Mouse (Mus musculus) embryo, embryonic 9.5 days (tissue): ENCODE data around the gene Gm49661.

ENCODE experiments used
- DNase-seq: peaks from one replicate; pipeline ENCODE4 v3.0.0-alpha.2; 2017; ENCODE audit errors: extremely low spot score

The Gm49661 gene

DNA sequence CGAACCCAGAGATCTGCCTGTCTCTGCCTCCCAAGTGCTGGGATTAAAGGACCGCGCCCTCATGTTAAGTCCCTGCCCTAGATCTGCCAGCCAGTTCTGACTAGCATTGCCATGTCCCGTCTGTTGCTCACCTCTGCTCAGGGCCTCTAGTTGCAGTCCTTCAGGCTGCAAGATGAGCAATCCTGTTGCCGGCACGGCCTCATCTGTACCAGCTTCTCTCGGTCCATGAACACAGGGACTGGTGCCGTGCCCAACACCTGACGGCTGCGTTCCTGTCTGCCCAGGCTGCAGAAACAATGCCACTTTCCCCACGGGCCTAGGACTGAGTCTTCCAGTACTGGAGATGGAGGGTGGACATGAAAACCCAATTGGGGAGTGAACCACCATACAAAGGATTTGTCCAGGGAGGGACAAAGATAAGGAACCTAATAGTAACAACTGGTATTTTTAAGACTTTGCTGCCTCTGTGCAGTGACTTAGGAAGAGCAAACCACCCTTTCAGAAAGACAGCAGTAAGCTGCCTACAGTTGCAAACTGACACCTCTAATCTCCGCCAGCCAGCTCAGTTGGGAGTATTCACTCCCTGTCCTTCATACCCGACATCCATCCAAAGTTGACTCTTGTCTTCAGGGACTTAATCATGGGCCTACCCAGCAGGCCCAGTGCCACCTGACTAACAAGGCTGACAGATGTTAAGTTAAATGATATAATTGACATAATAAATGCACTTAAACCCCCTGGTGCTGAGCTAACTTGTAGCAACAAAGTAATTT lies 1.5 kb downstream of the Gm49661 start:
- DNase-seq = no peak

DNA sequence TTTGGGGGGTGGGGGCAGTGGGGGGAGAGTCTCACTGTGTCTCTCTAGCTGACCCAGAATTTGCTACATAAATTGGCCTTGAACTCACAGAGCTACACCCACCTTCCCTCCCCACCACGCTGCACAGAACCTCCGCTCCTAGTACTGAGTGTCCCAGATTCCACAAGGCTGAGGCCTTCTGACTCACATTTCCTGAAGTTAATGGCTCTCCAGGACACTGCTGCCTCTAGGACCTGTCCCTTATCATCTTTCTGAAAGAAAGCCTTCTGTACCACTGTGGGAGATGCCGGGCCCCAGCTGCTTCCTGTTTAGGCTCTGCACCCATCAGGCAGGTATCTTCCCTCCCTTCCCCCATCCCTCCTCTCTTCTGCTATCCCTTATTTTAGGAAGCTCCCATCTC lies 2.6 kb downstream of the Gm49661 start:
- no peak for DNase-seq

DNA sequence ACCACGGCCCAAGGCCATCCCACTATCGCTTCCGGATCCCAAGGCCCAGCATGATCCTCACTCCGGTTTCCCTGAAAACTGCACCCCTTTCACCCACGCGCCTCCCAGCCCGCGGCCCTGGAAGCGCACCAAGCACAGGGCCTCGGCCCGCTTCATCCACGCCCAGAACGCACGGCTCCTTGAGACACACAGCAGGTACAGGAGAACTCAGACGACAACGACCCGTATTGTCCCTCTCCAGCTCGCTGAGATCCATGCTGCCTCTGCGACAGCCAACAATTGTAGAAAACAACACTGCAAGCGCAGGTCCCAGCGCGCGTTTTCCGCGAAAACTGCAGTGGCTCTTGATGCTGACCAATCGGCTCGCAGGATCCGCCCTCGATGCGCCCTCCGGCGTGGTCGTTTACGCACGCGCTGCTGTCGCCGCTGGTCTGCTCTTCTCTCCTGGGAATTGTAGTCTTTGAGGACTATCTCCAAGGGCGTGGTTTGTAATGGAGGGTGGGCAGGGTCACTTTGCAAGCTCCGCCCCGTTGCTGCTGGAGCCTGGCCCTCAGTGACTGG lies 3.4 kb downstream of the Gm49661 start:
- peak; percentile 94 for DNase-seq

DNA sequence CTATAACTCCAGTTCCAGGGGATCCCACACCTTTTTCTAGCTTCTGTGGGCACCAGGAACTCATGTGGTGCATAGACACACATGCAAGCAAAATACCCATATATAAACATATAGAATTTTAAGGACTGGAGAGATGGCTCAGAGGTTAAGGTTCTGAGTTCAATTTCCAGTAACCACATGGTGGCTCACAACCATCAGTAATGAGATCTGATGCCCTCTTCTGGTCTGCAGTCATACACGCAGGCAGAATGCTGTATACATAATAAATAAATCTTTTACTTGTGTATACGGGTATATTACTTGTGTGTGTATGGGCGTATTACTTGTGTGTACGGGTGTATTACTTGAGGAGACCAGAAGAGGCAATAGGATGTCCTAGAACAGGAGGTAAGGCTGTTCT lies 5.3 kb downstream of the Gm49661 start:
- DNase-seq = no peak

DNA sequence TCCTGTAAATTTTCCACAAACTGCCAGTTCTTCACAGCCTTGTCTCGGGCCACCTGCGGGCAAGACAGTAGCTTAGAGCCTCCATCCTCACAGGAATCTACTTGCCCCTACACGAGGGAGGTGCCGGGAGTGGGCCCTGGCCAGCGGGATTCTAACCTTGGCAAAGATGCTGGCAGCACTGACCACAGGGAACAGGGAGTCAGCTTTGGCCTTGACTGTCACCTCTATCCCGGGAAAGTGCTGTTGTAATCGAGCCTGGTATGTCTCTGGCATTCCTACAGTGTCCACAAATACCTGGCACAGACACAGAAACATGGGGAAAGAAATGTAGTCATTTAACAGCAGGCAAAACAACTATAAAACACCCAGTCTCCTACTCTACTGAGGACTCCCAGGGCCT lies 9.4 kb downstream of the Gm49661 start:
- DNase-seq = no peak

DNA sequence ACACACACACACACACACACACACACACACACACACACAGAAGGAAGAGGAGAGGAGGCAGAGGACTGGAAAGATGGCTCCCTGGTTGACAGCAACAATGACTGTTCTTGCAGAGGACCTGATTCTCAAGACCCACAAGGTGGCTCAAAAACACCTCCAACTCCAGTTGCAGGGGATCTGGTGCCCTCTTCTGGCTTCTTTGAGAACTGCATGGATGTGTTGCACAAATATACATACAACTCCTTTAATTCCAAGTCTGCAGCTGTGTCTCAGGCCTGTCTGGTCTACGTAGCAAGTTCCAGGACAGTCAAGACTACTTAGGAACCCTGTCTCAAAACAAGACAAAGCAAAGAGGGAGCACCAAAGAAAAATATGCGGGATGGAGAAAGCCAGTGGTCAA lies 12.5 kb downstream of the Gm49661 start:
- peak; percentile 71 for DNase-seq

DNA sequence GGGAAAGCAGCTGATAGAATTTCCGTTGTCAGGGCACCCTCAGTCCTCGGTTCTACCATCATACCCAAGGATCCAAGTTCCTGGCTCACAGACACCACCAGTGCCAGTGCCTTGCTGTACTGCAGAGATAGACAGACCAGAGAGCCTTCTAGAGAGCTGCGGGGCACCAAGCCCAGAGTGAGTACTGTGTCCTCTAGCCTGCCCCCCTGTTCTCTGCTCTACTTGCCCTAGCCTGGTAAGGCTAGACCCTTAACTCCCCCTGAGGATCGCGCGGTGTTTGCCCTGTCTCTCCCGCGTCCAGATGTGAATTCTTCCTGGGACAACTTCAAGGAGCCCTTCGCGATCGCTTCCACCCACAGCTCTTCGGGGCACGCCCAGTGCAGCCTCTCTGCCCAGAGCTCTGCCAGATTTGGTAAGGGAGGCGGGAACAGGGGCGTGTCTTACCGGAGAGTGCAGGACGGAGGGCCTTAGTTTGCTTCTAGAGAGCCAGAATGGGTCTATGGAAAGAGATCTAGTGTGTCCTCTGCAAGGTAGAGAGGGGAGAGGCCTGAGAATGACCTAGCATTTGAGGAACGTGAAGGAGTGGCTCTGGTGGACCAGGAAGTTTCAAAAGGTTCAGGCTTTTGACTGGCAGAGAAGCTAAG lies 16.5 kb downstream of the Gm49661 start:
- no peak for DNase-seq

DNA sequence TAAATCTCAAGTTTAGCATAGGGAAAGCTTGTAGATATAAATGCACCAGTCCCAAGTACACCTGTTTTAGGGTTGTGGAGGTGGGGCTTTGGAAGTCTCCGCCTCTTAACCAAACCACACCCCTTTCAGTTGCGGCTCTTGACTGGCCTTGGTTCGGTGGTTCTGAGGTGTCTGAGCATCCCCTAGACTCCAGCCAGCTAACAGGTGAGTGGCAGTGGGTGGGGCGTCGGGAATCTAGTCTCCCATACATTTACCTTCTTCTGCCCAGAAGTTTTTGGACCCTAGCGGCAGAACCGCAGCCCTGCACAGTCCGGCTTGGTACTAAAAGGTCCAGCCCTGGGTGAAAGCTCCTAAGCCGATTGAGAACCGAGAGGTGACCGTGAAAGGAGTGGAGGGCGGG lies 19.5 kb downstream of the Gm49661 start:
- no peak for DNase-seq

DNA sequence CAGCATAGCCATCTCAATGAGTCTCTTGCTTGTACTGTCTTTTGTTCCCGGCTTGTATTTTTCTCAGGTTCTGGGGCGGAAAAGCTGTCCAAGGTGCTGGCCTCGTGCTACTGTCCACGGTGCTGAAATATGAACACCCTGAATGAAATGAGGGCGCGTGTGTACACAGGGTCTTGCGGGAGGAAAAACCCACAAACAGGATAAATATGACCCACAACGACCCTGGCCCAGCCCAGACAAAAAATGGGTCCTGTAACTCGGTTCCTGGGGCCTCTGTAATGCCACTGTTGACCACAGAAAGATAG lies 22.0 kb downstream of the Gm49661 start:
- DNase-seq = no peak

DNA sequence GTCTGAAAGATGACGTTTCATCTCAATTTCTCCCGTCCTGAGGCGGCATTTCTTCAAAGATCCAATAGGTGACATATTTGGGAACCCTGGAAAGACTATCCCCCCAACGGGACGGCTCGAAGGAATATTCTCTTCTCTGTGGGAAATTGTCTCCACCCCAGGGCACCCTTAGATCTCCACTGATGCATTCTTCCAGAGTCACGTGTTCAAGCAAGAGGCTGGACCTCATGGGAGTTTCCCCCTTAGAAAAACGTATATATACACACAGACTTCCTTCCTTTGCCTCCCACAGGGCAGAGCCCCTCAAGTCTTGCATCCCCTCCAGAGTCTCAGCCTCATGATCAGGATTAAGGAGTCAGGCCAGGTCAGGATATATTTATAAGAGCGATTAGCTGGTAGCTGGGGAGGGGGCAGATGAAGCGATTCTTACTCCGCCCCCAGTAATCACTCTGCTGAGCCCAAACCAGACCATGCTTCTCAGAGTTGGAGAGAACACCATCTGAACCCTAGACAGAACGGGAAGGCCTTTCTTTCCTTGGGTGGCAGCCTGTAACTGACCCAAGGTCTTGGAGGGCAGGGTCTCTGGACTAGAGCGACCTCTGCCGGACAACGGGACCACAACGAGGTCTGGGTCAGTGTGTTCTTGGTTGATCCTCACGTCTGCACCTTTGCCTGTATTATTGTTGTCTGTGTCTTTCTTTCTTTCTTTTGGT lies 22.5 kb downstream of the Gm49661 start, which contains the start of gene Rtbdn:
Rtbdn (plus strand) TSS at position 464 of the 713 bp plus-strand sequence.
- no peak for DNase-seq

DNA sequence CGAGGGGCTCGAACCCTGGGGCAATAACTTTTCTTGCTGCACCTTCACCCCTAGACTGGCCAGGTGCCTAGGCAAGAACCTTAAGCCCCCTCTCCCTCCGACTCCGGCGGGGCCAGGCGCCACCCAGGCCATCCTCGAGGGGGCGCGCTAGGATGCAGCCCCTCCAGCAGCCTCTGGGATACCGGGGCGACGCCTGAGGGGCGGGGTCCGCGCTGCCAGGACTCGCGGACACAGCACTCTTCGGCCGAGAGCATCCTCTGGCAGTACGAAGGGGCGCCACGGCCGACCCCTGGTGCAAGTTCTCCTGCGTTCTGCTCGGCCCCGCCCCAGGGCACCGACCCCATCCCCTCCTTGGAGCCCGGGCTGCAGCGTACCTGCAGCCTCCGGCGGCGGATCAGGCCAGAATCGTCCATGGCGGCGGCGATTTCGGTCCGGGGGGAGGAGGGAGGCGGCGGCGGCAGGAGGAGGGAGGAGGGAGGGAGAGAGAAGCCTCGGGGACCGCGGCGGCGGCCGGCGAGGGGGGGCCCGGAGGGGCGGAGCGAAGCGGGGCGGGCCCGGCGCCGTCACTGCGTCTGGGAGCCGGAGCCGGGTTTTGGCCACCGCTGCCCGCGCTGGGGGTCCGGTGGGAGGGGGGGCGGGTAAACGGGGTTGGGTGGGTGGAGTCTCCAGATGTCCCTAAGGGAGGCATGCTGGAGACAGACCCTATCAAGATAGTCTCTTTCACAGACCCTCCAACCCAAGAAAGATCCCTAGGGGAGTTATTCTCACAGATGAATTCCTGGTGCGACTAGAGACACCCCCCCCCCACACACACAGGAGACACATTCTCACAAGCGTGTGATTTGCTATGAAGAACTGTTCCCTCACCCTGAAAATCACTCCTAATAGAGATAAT lies 23.4 kb downstream of the Gm49661 start:
- DNase-seq = peak; percentile 66

DNA sequence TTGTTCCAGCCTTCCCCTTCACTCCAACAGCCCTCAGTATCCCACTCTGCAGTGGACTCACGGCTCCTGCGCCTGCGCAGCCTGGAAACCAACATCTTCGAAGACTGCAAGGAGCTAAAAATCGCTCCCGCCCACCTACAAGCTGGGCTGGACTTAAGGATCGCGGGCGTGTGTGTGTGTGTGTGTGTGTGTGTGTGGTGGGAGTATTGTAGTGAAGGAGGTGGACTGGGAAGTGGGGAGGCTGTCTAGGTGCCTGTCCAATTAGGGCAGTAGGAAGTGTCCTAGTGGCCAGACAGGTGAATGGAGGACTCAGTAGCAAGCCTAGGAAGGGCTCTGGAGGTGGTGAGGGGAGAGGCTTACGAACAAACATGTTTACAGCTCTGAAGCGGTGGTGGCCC lies 24.0 kb downstream of the Gm49661 start:
- no peak for DNase-seq

DNA sequence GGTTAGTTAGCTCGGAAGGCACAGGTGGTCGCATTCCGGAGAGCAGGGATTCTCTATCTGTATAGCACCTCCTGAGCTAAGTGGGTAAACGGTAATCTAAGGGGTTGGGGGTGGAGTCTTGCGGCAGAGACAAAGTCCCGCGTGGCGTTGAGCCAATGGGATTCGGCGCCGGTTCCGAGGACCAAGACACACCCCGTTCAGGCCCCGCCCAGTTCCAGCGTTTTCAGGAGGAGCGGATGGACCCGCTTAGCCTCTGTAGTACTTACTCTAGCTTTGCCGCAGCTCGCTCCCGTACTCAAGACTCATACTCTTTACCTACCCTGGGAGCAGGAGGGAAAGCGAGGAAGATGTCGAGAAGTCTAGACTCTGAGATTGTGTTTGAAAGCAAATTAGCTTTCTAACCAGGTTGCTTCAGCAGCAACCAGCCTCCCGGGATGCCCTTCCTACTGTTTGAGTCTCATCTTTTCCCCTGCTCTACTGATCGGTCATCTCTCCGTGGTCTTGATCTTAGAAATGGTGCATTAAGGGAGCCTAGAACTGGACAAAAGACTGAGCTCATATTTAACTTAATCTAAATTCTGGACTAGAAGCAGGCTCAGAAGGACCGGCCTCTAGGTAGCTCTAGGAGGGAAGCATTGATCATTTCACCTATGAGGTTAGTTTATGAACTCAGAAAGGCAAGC lies 24.6 kb downstream of the Gm49661 start:
- no peak for DNase-seq

DNA sequence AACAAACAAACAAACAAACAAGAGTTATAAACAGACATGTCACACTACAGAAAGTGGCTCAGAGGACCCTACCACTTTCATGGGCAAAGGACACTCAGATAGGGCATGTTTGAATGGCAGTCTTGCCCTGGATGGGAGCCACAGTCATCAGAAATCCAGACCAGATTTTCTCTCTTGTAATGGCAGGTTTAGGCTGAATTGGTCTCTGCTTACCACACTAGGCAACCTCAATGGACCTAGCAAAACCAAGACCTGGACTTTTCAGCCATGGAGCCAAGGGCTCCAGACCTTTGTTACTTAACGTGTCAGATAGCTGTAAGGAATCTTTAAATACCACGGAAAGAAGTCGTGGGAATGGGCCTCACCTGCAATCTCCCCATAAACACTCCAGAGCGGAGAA lies 25.5 kb downstream of the Gm49661 start:
- DNase-seq = no peak

DNA sequence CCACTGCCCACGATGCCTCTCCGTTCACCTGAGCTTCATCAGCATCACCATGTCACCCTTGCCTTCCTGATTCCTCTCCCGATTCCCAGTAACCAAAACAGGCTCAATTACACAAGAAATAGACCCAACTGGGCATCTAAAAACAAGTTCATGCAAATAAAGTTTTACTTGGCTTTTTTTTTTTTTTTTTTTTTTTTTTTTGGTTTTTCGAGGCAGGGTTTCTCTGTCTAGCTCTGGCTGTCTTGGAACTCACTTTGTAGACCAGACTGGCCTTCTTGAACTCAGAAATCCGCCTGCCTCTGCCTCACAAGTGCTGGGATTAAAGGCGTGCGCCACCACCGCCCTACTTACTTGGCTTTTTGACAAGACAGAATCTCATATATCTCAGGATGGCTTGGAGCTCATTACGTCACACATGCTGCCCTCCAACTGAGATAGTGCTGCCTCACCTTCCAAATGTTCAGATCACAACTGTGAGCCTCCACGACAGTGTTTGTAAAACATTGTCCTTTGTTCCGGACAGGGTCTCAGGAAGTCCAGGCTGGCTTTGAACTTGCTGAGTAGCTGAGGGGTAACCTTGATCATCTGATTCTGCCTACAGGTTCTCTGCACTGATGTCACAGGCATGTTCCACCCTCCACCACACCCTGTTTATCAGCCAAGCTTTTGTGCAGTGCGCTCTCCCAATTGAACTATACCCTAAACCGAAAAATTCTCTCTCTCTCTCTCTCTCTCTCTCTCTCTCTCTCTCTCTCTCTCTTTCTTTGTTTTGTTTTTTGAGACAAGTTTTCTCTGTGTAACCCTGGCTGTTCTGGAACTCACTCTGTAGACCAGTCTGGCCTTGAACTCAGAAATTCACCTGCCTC lies 31.4 kb downstream of the Gm49661 start:
- DNase-seq = no peak

DNA sequence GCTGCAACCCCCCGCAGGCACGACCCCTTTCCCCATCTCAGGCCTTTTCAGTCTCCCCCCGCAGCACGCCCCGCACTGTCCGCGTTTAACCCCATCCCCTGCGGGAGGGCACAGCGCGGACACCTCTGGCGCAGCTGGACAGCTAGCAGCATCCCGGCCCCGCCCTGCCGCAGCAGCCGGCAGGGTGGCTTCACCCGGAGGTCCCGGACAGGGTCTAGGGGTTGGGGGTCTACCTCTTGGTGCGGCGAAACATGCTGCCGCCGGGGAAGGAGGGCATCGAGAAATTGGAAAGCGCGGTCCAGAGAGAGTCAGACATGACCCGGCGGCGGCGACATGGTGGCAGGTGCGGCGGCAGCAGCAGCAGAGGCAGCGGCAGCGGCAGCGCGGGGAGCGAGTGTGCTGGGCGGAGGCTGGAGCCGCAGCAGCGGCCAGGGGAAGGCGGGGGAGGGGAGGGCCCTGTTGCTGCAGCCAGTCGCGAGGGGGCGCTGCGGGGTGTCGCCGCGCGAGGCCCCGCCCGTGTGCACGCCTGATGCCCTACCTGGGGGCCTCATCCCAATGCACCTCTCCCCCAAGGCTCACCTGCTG lies 32.2 kb downstream of the Gm49661 start, which contains the start of gene Mast1:
Mast1 (minus strand) TSS at position 398 of the 585 bp plus-strand sequence.
- peak; percentile 71 for DNase-seq

DNA sequence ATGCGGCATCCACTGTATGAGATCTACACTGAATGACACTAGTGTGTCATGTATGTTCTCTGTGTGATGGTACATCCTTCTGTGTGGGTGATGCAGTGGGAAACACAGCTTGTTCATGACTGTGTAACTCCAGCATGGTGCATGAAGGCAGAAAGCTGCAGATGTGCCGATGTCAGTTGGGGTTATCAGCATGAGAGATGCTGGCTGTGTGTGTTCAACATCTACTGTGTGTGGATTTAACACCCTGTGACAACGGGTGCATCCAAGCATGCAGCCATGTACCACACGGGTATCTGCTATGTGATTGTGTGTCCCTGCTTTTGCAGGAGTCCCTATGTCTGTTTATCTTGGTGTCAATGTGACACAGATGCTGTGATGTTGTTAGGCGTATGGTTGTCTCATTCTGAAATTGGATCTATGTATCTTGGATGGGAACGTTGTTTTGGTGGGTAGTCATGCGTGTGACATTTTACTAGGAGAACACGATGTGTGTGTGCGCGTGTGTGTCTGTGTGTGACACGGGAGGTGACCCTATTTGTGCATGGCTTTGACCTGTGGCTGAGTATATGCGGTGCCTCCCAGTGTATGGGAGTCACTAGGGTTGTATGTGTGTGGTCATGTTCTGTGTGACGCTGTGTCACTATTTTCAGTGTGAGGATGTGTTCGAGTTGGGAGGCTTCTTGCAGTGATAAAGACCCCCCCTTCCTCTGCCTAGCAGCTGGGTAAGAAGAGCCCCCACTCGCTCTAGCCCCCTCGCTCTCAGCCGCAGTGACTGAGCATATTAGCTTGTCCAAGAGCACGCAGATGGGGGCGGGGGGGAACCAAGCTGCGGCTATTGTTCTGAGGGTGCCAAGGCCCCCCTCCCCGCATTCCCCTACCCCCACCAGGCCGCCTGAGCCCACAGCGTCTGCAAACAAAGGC lies 32.9 kb downstream of the Gm49661 start:
- DNase-seq = no peak

DNA sequence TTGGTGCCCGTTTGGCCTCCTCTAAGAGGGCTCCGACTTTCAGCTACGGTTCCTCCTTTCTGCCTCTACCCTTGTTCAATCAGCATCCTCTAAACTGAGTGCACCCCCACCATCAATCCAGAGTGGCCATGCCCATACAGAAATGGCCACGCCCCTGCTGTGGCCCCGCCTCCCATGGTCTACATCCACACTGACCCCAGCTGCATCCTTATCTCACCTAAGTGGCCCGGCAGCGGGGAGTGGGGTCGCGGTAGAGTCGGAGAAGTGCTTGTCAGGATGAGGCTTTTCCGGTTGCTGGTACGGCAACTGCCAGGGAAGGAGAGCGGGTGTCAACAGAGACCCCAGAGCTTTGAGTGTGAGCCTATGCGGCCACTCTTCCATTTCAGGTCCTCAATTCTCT lies 33.7 kb downstream of the Gm49661 start:
- DNase-seq = no peak

DNA sequence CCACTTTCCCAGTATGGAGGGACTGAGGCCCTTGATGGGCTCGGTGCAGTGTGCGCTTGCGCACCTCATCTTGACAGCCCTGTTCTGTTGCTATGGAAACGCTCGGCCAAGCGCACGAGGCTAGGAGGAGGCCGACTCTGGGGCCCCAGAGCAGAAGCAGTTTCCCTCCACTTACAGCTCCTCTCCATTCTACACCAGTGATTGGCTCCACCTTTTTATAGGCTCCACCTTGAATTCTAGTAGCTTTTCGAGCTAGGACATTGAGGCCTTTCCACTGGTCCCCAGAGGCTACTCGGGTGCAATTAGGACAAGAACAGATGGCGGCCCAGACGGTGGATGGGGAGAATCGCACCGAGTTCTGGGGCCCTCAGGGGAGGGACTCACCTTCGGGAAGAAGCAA lies 34.4 kb downstream of the Gm49661 start:
- DNase-seq = no peak
